Mouse (Mus musculus): Measurements from ENCODE around the gene 1700034J05Rik.

Gene 1700034J05Rik

GRCm38 (mm10) chr6:146926415-146926980 is 27.7 kb downstream of the 1700034J05Rik start:
- DNase-seq (ENCODE audit: low spot score in 2 of 2) = no peak

DNA sequence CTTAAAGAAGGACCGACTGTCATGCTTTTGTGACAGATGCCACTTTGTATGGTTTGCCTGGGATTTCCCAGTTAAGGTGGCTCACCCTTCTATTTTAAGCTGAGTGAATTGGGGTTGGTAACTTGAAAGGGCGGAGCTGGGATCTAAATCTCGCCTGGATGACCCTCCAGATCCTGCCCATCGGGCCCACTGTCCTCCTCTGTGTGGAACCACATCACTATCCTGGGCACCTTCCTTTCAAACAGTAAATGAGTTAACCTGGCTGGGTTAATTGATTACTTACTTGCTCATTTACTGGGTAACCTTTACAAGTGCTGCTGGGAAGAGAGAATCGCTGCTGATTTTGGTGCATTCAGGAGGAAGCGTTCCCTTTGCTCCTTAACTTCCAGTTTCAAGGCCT is 35.9 kb downstream of the 1700034J05Rik start:
- no peak for DNase-seq (ENCODE audit: low spot score in 2 of 2)

- no peak for DNase-seq (ENCODE audit: low spot score in 2 of 2)
Measured at GRCm38 (mm10) chr6:146917396-146917795, 36.8 kb downstream of the 1700034J05Rik start.

DNA sequence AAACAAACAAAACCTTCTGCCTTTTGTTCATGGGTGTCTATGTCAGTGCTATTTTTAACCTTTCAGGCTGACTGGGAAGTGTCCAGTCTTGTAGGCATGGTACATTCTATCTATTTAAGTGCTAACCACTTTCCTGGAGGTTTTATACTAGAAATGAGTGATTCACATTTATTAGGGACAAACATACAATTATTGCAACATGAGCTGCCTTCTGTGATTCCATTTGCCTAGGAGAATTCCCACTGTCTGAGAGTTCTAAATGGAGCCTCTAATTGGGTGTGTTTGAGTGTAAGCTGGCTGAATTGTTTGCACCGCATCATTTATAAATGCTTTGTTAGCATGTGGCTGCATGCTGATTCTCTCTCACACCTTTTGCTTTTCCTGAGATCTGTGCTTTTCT is 38.4 kb downstream of the 1700034J05Rik start:
- no peak for DNase-seq (ENCODE audit: low spot score in 2 of 2)

- no peak for DNase-seq (ENCODE audit: low spot score in 2 of 2)
Measured at GRCm38 (mm10) chr6:146913489-146914198, 40.6 kb downstream of the 1700034J05Rik start.

DNA sequence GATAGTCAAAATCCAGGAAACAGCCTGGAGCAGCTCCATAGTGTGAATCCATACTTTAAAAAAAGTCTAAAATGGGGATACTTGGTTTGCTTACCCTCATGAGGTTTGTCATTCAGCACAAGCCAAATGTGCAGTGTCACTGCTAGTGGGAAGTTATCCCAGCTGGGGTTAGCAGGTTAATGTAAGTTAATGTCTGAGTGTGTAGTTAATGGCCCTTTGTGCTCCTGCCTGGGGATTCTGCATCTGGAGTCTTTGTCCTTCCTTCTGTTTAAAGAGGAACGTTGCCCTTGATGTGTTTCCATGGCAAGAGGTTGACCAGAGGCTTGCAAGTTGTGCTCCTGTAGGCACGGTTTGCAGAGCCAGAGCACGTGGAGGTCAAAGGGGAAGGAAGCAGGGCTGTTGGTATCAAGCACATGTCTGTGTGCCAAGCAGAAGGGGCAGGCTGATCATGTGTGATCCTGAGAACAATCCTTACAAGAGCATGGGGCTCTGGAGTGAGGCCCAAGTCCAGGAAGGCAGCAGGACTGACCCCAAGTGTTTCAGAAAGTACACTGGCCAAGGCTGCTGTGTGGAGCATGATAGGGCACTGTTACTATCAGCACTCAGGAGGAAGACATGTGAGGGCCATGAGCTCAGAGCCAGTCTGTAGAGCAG is 41.3 kb downstream of the 1700034J05Rik start:
- no peak for DNase-seq (ENCODE audit: low spot score in 2 of 2)

DNA sequence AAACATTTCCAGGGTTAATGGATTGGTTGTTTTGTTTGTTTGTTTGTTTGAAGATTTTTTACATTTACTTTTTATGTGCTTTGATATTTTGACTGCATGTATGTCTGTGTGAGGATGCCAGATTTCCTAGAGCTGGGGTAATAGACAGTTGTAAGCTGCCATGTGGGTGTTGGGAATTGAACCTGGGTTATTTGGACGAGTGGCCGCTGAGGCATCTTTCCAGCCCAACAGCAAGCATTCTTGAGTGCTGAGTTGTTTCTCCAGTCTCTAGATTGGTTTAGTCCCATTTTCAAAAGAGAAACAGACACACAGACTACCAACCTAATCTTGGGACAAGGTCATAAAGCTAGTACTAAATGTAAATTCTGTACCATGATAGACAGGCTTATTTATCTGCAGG is 43.4 kb downstream of the 1700034J05Rik start:
- DNase-seq (ENCODE audit: low spot score in 2 of 2) = no peak

DNA sequence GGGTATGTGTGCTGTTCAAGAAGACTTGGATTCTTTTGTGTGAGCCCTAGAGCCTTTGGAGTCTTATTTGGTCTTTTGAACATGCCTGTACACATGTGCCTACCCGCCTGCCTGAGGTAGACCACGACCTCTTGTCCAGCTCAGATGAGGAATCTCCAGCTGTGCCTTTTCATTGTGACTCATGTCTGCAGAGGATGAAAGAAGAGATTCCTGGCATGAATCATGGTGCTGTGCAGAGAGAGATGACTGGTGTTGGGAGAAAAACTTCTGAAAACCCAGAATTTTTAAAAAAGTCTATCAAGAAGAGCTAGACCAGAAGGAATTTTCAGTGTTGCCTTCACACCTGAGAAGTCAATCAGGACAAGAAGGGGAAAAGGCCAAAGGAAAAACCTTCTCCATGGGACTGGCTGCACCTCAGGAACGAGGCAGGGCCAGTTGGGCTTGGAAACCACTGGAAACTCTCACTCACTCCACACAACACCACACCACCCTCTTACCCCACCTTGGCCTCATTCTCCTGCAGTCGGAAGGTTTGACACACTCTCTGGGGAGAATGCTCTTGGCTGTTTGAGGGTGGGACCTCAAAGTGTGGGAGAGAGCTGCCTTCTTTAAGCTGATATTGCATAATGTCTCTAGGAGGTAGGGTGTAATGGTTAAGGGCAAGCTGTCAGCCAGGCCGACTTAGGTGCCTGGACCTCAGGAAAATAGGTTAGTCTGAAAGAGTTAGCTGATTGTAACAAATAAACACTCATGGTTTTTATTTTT is 44.3 kb downstream of the 1700034J05Rik start:
- DNase-seq (ENCODE audit: low spot score in 2 of 2) = no peak

- DNase-seq (ENCODE audit: low spot score in 2 of 2) = no peak
Measured at GRCm38 (mm10) chr6:146908801-146909200, 45.4 kb downstream of the 1700034J05Rik start.

DNA sequence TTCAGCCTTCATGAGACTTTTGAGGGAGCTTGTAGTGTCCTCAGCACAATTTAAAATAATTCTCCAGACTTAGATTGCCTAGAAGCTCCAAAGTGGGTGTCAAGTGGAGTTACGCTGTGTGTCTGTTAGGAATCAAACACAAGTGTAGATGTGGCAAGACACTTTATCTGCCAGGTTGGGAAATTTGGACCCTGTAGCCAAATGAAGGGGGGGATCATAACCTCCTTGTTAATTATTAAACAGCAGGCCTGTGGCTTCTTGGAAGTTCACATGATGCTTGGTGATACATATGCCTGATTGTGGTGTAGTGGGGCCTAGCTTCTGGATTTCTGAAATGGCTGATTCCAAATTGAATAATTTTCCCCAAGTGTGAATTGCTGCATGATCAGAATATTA is 46.4 kb downstream of the 1700034J05Rik start:
- no peak for DNase-seq (ENCODE audit: low spot score in 2 of 2)

DNA sequence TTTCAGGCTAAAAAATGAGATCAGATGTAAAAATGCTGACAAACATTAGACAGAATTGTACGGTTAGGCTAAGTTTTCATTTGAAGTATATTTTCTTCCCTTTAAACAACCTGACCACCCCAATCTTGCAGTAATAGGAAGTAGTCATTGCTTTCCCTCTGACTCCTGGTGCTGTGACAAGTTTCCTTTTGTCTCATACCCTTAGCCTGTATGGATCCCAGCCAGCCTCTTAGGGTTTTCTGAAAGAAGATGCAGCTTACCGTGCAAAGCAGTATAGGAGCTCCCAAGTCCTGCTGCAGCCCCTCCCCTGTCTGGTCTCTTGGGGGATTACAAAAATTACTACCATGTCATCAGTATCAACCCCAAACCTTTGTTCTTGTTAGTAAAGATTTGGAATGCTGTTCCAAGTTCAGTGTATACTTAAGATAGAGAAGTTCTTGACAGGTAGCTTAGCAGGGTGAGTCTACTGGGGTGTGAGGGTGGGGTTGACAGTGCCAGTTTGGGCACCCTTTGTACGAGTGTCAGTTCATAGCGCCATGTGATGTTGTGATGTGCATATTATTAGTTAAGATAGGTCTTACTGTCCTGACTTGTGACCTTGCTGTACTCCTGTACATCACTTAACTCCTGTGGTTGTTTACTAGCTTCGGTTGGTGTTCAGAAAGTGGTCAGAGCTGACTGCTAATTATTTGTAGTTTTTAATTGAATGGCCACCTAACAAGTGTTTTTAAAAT is 47.0 kb downstream of the 1700034J05Rik start:
- DNase-seq (ENCODE audit: low spot score in 2 of 2) = no peak

DNA sequence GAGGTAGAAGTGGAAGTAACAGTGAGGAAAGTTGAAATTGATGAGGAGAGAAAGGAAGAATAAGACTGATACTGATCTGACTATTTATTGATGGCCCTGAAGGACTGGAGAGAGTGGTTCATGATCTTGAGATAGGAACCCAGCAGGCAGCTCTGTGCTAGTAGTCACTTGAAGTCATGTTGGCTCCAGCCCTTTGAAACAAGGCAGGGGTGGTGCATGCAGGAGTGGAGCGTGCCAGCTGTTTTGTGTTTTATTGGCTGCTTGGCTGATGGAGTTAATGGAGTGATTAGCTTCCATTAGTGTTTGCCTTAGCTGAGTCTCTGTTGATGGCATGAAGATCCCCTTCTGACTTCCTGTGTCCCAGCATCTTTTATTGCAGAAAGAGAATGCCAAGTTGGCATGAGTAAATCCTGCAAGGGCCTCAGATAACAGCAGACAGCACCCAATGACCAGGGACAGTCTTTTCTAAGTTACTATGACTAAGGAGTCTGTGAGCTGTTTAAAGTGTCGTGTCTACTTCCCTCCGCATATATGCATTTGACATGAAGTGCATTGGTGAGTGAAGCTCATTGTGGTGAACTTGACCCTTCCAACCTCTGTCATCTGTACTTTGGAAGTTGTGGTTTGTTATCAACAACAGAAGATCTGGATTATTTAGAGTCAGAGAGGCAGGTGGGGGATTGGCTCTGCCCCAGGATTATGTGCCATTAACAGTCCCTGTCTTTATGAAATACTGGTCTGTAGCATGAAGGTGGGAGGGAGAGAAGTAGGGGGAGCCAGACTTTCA is 48.0 kb downstream of the 1700034J05Rik start:
- DNase-seq (ENCODE audit: low spot score in 2 of 2) = no peak

DNA sequence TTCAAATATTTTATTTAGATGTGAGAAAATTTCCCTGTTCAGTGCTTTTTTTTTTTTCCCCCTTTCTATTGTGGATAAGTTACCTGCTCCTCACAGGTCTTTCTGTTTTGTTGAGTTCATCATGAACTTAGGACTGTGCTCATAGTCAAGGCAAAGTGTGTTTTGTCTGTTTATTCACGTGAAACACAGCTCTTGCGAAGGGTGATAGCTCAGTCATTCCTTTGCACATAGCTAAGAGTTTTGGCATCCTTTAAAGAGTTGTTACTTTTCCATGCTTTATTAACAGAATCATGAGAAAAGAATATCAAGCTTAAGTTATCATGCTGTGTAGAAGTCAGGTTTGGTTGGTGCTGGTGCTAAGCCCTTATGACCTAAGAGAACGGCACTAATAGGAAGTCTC is 49.5 kb downstream of the 1700034J05Rik start:
- DNase-seq (ENCODE audit: low spot score in 2 of 2) = no peak

- DNase-seq (ENCODE audit: low spot score in 2 of 2) = no peak
Measured at GRCm38 (mm10) chr6:146903632-146904031, 50.6 kb downstream of the 1700034J05Rik start.

- DNase-seq (ENCODE audit: low spot score in 2 of 2) = no peak
Measured at GRCm38 (mm10) chr6:146901929-146902328, 52.3 kb downstream of the 1700034J05Rik start.
